Mouse (Mus musculus) stomach, postnatal 0 days (tissue): ENCODE measurements at regions not wholly inside any gene's neighbourhood (a gene's known extent, or its start where the extent isn't known, plus 50 kb on each side); places are given as distances from the start of the nearest gene placed in this dataset.

Experiments used
- CTCF ChIP-seq: IDR thresholded peaks from 2 replicates; pipeline ENCODE4 v1.5.1; 2016; ENCODE audit warnings: antibody characterized with exemption, low read depth, mild to moderate bottlenecking, moderate library complexity
- EP300 ChIP-seq: optimal IDR thresholded peaks from 2 replicates; pipeline ENCODE3; 2016; ENCODE audit warnings: antibody characterized with exemption

- no peak for TF ChIP-seq EP300
- no peak for TF ChIP-seq CTCF
These were observed 316.4 kb downstream of the Fam84b start for GRCm38 (mm10) chr15:60537191-60537590.
